Mouse (Mus musculus) limb, embryonic 14.5 days (tissue): ENCODE data around the gene Xlr4b. TPM values are rescaled to one million over a fixed set of nuclear protein-coding genes. Genes with fewer than 3 reads are reported as not detected.
A peak's percentile ranks its signal among the peaks of the same experiment; 100 is the strongest.
"Not testable (repeated sequence)": the region's sequence is repeated elsewhere in the genome, so short reads cannot be mapped to it uniquely, and the experiment has no call there.

ENCODE experiments used
- ATAC-seq: fragments of 200-750 bp; cut with Nextera tagmentation; 2 replicates; pipeline ENCODE4 v1.8.0; 2017; ENCODE audit warnings: low read depth, moderate number of reproducible peaks, moderate TSS enrichment; ENCODE audit not compliant: low FRiP score
- DNase-seq: peaks from one replicate; pipeline ENCODE4 v3.0.0-alpha.2; 2015; ENCODE audit warnings: low spot score
- H3K27ac ChIP-seq: fragments of 300-500 bp; sonication (generic); replicated peaks from 2 replicates; pipeline ENCODE4 v1.5.1; 2014; ENCODE audit warnings: low read depth, mild to moderate bottlenecking, low read length, moderate library complexity, mixed read lengths
- H3K27me3 ChIP-seq: fragments of 300-500 bp; sonication (generic); 2 replicates; pipeline ENCODE4 v1.6.1; 2014; ENCODE audit warnings: low read length, mixed read lengths; ENCODE audit not compliant: control insufficient read depth, insufficient read depth
- H3K36me3 ChIP-seq: fragments of 300-500 bp; sonication (generic); 2 replicates; pipeline ENCODE4 v1.6.1; 2014; ENCODE audit warnings: mild to moderate bottlenecking, low read length, moderate library complexity, mixed read lengths; ENCODE audit not compliant: control insufficient read depth, insufficient read depth
- H3K4me1 ChIP-seq: fragments of 300-500 bp; sonication (generic); 2 replicates; pipeline ENCODE4 v1.6.1; 2014; ENCODE audit warnings: antibody characterized with exemption, low read length, mixed read lengths; ENCODE audit not compliant: control insufficient read depth, insufficient read depth
- H3K4me2 ChIP-seq: fragments of 300-500 bp; sonication (generic); replicated peaks from 2 replicates; pipeline ENCODE4 v1.6.1; 2014; ENCODE audit warnings: low read depth, mild to moderate bottlenecking, low read length, moderate library complexity; ENCODE audit not compliant: severe bottlenecking
- H3K4me3 ChIP-seq: fragments of 300-500 bp; sonication (generic); replicated peaks from 2 replicates; pipeline ENCODE4 v1.5.1; 2014; ENCODE audit warnings: low read length
- H3K9ac ChIP-seq: fragments of 300-500 bp; sonication (generic); 2 replicates; pipeline ENCODE4 v1.6.1; 2014; ENCODE audit warnings: mild to moderate bottlenecking, low read depth, low read length, moderate library complexity; ENCODE audit not compliant: severe bottlenecking
- H3K9me3 ChIP-seq: fragments of 300-500 bp; sonication (generic); 2 replicates; pipeline ENCODE4 v1.6.1; 2016; ENCODE audit warnings: low read length; ENCODE audit not compliant: control insufficient read depth
- POLR2A ChIP-seq: fragments of 200-500 bp; IDR thresholded peaks from 2 replicates; pipeline ENCODE4 v1.8.0; 2012; ENCODE audit warnings: inconsistent platforms, mild to moderate bottlenecking, moderate library complexity, borderline replicate concordance; ENCODE audit not compliant: insufficient read depth, insufficient read length; ENCODE audit errors: extremely low read depth
- WGBS: fragments of 180-500 bp; shearing (Covaris S2); extraction: QIAGEN DNeasy Blood & Tissue Kit; methylation state at CpG from one replicate; pipeline ENCODE4 v1.1.7; 2014; 5-methylcytosine and 5-hydroxymethylcytosine counted together
- polyA plus RNA-seq, 2 experiments: library from polyadenylated mRNA; depleted of rRNA in 1 of 2; stranded (reverse) in 1 of 2; unstranded in 1 of 2; fragments of >200 nt; fragmentation: Nextera tagmentation in 1 of 2; extraction: Ambion mirVana in 1 of 2; gene quantifications; 2 replicates each; pipeline versions ENCODE4 v1.2.1 to v1.2.3; 2012 to 2014

Xlr4b gene
- polyA plus RNA-seq, 2 experiments, result 0.30 to 0.98 TPM

DNA sequence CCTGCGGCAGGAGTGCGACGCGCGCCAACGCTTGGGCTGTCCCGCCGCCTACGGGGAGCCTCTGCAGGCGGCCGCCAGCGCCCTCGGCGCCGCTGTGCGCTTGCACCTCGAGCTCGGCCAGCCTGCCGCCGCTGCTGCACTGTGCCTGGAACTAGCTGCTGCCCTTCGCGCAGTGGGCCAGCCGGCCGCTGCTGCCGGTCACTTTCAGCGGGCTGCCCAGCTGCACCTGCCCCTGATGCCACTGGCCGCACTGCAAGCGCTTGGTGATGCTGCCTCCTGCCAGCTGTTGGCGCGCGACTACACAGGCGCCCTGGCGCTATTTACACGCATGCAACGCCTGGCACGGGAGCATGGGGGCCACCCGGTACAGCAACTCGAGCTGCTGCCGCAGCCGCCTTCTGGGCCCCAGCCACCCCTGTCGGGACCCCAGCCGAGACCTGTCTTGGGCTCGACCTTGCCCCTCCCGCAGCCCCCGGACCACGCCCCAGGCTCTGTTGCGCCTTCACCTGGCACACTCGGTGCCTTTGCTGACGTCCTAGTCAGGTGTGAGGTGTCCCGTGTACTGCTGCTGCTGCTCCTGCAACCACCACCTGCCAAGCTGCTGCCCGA is 14.6 kb downstream of the Xlr4b start:
- DNase-seq (peak; percentile 13), ATAC-seq (peak; percentile 48)
- Histone ChIP-seq H3K9ac (peak overlapping the region; percentile 66), H3K36me3 (no peaks in the 10 kb centered on the region), H3K9me3 (no peaks in the 10 kb centered on the region), H3K4me2 (peak overlapping the region; percentile 75), H3K27me3 (peaks cover 4% of the 10 kb centered on the region; the same call in 1 of the 2 replicates), H3K4me3 (peak overlapping the region; percentile 56), H3K4me1 (no peaks in the 10 kb centered on the region), H3K27ac (peak overlapping the region; percentile 73)
- no peak for TF ChIP-seq POLR2A
- 17% methylated on average over 10 of the region's 51 CpGs for WGBS

DNA sequence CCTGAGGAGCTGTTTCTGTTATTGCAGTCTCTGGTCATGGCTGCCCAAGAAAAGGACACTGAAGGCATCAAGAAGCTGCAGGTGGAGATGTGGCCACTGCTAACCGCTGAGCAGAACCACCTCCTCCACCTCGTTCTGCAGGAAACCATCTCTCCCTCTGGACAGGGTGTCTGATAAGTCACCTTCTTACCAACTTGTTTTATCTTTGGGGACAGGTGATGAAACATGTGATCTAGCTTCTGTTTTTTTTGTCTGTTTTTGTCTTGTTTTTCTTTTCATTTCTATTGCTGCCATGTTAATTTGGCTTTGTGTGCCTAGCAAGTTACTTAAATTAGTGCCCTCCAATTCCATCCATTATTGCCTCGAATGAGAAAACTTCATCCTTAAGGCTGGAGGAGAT is 15.2 kb downstream of the Xlr4b start:
- ATAC-seq (no peak), DNase-seq (no peak)
- H3K9me3 ChIP-seq, result no peaks in the 10 kb centered on the region
- 48% methylated on average over 3 of the region's 3 CpGs for WGBS
- H3K36me3 ChIP-seq, result no peaks in the 10 kb centered on the region
- TF ChIP-seq POLR2A, result no peak
- H3K27ac ChIP-seq, result no peak overlapping the region
- peak overlapping the region; percentile 66; the same call in 1 of the 2 replicates for H3K9ac ChIP-seq
- peaks cover 4% of the 10 kb centered on the region; the same call in 1 of the 2 replicates for H3K27me3 ChIP-seq
- peak overlapping the region; percentile 75 for H3K4me2 ChIP-seq
- no peaks in the 10 kb centered on the region for H3K4me1 ChIP-seq
- H3K4me3 ChIP-seq, result peak overlapping the region; percentile 56

DNA sequence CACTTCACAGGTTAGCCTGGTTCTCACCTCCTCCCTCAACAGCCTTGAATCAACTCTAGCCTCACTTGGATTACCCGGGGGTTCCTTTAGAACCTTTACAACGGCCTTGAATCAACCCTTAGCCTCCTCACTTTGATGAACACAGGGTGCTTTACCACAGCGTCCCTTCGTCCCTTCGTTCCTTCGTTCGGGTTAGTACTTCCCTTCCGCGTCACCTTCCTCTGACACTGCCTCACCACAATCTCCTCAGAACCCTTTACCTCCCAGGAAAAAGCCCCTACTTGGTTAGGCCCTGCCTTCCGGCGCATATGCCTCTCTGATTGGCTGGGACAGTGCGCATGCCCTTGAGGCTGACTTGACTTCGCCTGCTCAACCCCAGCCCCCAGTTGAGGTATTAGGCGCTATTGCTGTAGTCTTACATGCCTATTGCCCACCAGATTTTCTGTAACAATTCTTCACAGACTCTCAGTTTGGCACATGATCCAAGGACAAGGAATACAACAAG is 28.7 kb downstream of the Xlr4b start, which contains the start of gene Xlr4c:
Xlr4c (minus strand) TSS at position 310 of the 505 bp plus-strand sequence.
- DNase-seq, H3K36me3 ChIP-seq, H3K9me3 ChIP-seq, H3K9ac ChIP-seq, H3K4me3 ChIP-seq, H3K27me3 ChIP-seq, H3K4me1 ChIP-seq, H3K27ac ChIP-seq, H3K4me2 ChIP-seq, ATAC-seq: not testable (repeated sequence)
- 85% methylated on average over 12 of the region's 14 CpGs for WGBS

DNA sequence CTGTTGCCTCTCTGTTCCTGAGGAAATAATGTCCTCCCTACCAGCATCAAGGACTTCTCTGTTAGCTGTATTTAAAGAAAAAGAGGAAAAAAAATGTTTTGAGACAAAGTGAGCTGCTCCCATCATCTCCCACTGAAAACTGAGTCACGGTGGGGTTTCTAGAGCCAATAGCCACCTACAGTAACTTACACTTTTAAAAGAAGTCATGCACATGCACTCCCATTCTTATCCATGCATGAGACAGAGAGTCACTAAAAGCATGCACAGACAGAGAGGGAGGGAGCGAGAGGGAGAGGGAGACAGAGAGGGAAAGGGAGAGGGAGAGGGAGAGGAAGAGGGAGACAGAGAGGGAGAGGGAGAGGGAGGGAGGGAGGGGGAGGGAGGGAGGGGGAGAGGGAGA is 48.3 kb downstream of the Xlr4b start:
- H3K9ac ChIP-seq, ATAC-seq, H3K4me1 ChIP-seq, H3K36me3 ChIP-seq, DNase-seq, H3K9me3 ChIP-seq, H3K4me3 ChIP-seq, H3K27me3 ChIP-seq, H3K4me2 ChIP-seq, H3K27ac ChIP-seq: not testable (repeated sequence)
- 70% methylated on average over 1 of the region's 2 CpGs for WGBS

DNA sequence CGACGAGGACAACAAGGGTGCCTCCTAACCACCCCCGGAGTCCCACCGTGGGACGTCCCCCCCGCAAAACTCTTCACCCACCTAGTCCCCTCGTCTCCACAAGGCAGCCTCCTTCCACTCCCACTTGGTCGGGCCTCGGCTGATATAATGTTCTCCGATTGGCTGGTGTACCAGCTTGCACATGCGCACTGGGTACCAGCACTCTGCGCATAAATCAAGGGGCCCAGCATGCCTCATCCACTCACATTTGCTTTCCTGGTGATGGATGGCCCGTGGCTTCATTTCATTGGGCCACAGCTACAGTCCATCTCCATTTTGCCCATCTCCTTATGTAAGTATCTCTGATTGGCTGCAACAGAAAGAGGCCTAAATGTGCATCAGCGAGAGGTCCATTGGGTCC is 51.1 kb downstream of the Xlr4b start, which contains the start of gene Xlr3c:
Xlr3c (minus strand) TSS at position 121 of the 400 bp plus-strand sequence.
- H3K9me3 ChIP-seq, H3K27me3 ChIP-seq, H3K27ac ChIP-seq, H3K9ac ChIP-seq, H3K4me1 ChIP-seq, H3K4me3 ChIP-seq, H3K36me3 ChIP-seq, ATAC-seq, H3K4me2 ChIP-seq, DNase-seq: not testable (repeated sequence)
- 89% methylated on average over 13 of the region's 14 CpGs for WGBS

Other genes with a start within 250 kb of the Xlr4b start
- 41.8 and 44.8 TPM in 2 replicates for gene Zfp185, start 227.0 kb upstream of the Xlr4b start, polyA plus RNA-seq (2012; rRNA removed)
- 52.6 and 56.6 TPM in 2 replicates for gene Zfp185, start 227.0 kb upstream of the Xlr4b start, polyA plus RNA-seq (2014; fragmentation: Nextera tagmentation; extraction: Ambion mirVana)
- 0.06 TPM in 1 of 2 replicates, not detected in the other for gene Pnma5, start 177.2 kb upstream of the Xlr4b start, polyA plus RNA-seq (2012; rRNA removed)
- 0.11 and 0.23 TPM in 2 replicates for gene Pnma5, start 177.2 kb upstream of the Xlr4b start, polyA plus RNA-seq (2014; fragmentation: Nextera tagmentation; extraction: Ambion mirVana)
- 0.90 and 1.1 TPM in 2 replicates for gene Pnma3, start 149.5 kb upstream of the Xlr4b start, polyA plus RNA-seq (2012; rRNA removed)
- gene Pnma3, start 149.5 kb upstream of the Xlr4b start, polyA plus RNA-seq (2014; fragmentation: Nextera tagmentation; extraction: Ambion mirVana), result 0.10 and 0.17 TPM in 2 replicates
- gene Xlr4a, start 131.9 kb upstream of the Xlr4b start, polyA plus RNA-seq (2012; rRNA removed), result 0.13 and 1.3 TPM in 2 replicates
- gene Xlr4a, start 131.9 kb upstream of the Xlr4b start, polyA plus RNA-seq (2014; fragmentation: Nextera tagmentation; extraction: Ambion mirVana), result 1.1 TPM in 1 of 2 replicates, not detected in the other
- 0.87 and 3.8 TPM in 2 replicates for gene Xlr3a, start 117.2 kb upstream of the Xlr4b start, polyA plus RNA-seq (2012; rRNA removed)
- gene Xlr3a, start 117.2 kb upstream of the Xlr4b start, polyA plus RNA-seq (2014; fragmentation: Nextera tagmentation; extraction: Ambion mirVana), result 1.4 and 1.6 TPM in 2 replicates
- gene Gm14685, start 97.3 kb upstream of the Xlr4b start, polyA plus RNA-seq (2012; rRNA removed), result 0.06 and 0.10 TPM in 2 replicates
- 0.18 TPM in 1 of 2 replicates, not detected in the other for gene Gm14685, start 97.3 kb upstream of the Xlr4b start, polyA plus RNA-seq (2014; fragmentation: Nextera tagmentation; extraction: Ambion mirVana)
- gene Xlr5b, start 65.5 kb upstream of the Xlr4b start, polyA plus RNA-seq (2012; rRNA removed), result not detected in 2 replicates
- not detected in 2 replicates for gene Xlr5b, start 65.5 kb upstream of the Xlr4b start, polyA plus RNA-seq (2014; fragmentation: Nextera tagmentation; extraction: Ambion mirVana)
- gene DXBay18, start 64.9 kb upstream of the Xlr4b start, polyA plus RNA-seq (2012; rRNA removed), result 0.05 and 0.16 TPM in 2 replicates
- 0.22 TPM in 1 of 2 replicates, not detected in the other for gene DXBay18, start 64.9 kb upstream of the Xlr4b start, polyA plus RNA-seq (2014; fragmentation: Nextera tagmentation; extraction: Ambion mirVana)
- gene Spin2d, start 37.3 kb upstream of the Xlr4b start, polyA plus RNA-seq (2012; rRNA removed), result not detected in 2 replicates
- gene Spin2d, start 37.3 kb upstream of the Xlr4b start, polyA plus RNA-seq (2014; fragmentation: Nextera tagmentation; extraction: Ambion mirVana), result not detected in 2 replicates
- gene Xlr3b, start 22.1 kb upstream of the Xlr4b start, polyA plus RNA-seq (2012; rRNA removed), result 5.9 and 17.4 TPM in 2 replicates
- gene Xlr3b, start 22.1 kb upstream of the Xlr4b start, polyA plus RNA-seq (2014; fragmentation: Nextera tagmentation; extraction: Ambion mirVana), result 4.6 and 10.2 TPM in 2 replicates
- gene F8a, start 14.0 kb downstream of the Xlr4b start, polyA plus RNA-seq (2012; rRNA removed), result 6.9 and 10.1 TPM in 2 replicates
- gene F8a, start 14.0 kb downstream of the Xlr4b start, polyA plus RNA-seq (2014; fragmentation: Nextera tagmentation; extraction: Ambion mirVana), result 11.9 and 12.3 TPM in 2 replicates
- 0.47 TPM in 1 of 2 replicates, not detected in the other for gene Xlr4c, start 28.8 kb downstream of the Xlr4b start, polyA plus RNA-seq (2012; rRNA removed)
- not detected in 2 replicates for gene Xlr4c, start 28.8 kb downstream of the Xlr4b start, polyA plus RNA-seq (2014; fragmentation: Nextera tagmentation; extraction: Ambion mirVana)
- 0.24 and 0.38 TPM in 2 replicates for gene Xlr3c, start 51.1 kb downstream of the Xlr4b start, polyA plus RNA-seq (2012; rRNA removed)
- 0.12 and 0.41 TPM in 2 replicates for gene Xlr3c, start 51.1 kb downstream of the Xlr4b start, polyA plus RNA-seq (2014; fragmentation: Nextera tagmentation; extraction: Ambion mirVana)
- 0.06 TPM in 1 of 2 replicates, not detected in the other for gene Xlr5a, start 78.6 kb downstream of the Xlr4b start, polyA plus RNA-seq (2012; rRNA removed)
- gene Xlr5a, start 78.6 kb downstream of the Xlr4b start, polyA plus RNA-seq (2014; fragmentation: Nextera tagmentation; extraction: Ambion mirVana), result 0.12 TPM in 1 of 2 replicates, not detected in the other
- not detected in 2 replicates for gene Xlr5c, start 78.6 kb downstream of the Xlr4b start, polyA plus RNA-seq (2012; rRNA removed)
- not detected in 2 replicates for gene Xlr5c, start 78.6 kb downstream of the Xlr4b start, polyA plus RNA-seq (2014; fragmentation: Nextera tagmentation; extraction: Ambion mirVana)
- not detected in 2 replicates for gene Gm45015, start 122.5 kb downstream of the Xlr4b start, polyA plus RNA-seq (2012; rRNA removed)
- gene Gm45015, start 122.5 kb downstream of the Xlr4b start, polyA plus RNA-seq (2014; fragmentation: Nextera tagmentation; extraction: Ambion mirVana), result not detected in 2 replicates
- 38.1 and 48.7 TPM in 2 replicates for gene Zfp275, start 128.3 kb downstream of the Xlr4b start, polyA plus RNA-seq (2012; rRNA removed)
- gene Zfp275, start 128.3 kb downstream of the Xlr4b start, polyA plus RNA-seq (2014; fragmentation: Nextera tagmentation; extraction: Ambion mirVana), result 24.0 and 25.7 TPM in 2 replicates
- gene Gm18336, start 184.4 kb downstream of the Xlr4b start, polyA plus RNA-seq (2012; rRNA removed), result not detected in 2 replicates
- gene Gm18336, start 184.4 kb downstream of the Xlr4b start, polyA plus RNA-seq (2014; fragmentation: Nextera tagmentation; extraction: Ambion mirVana), result not detected in 2 replicates
- 0.35 and 0.49 TPM in 2 replicates for gene Zfp92, start 196.8 kb downstream of the Xlr4b start, polyA plus RNA-seq (2012; rRNA removed)
- gene Zfp92, start 196.8 kb downstream of the Xlr4b start, polyA plus RNA-seq (2014; fragmentation: Nextera tagmentation; extraction: Ambion mirVana), result 0.12 and 0.25 TPM in 2 replicates
- gene Trex2, start 221.0 kb downstream of the Xlr4b start, polyA plus RNA-seq (2012; rRNA removed), result 0.83 and 0.87 TPM in 2 replicates
- gene Trex2, start 221.0 kb downstream of the Xlr4b start, polyA plus RNA-seq (2014; fragmentation: Nextera tagmentation; extraction: Ambion mirVana), result 0.93 and 0.99 TPM in 2 replicates
- 39.6 and 48.7 TPM in 2 replicates for gene Haus7, start 244.7 kb downstream of the Xlr4b start, polyA plus RNA-seq (2012; rRNA removed)
- gene Haus7, start 244.7 kb downstream of the Xlr4b start, polyA plus RNA-seq (2014; fragmentation: Nextera tagmentation; extraction: Ambion mirVana), result 56.1 and 61.6 TPM in 2 replicates